Mouse (Mus musculus) effector memory CD4-positive, alpha-beta T cell, adult 5 months (primary cell): ENCODE results near the gene Hs2st1. TPM values are rescaled to one million over a fixed set of nuclear protein-coding genes. Genes with fewer than 3 reads are reported as not detected.

ENCODE experiments used
- polyA plus RNA-seq: library from polyadenylated mRNA; unstranded; fragments of 100-300 nt; shearing (Covaris generic); gene quantifications from one replicate; pipeline ENCODE4 v1.2.1, GENCODE M21; 2017

Hs2st1 gene
- polyA plus RNA-seq = 16.2 TPM

GRCm38 (mm10) chr3:144570047-144570815 lies at the start of gene Hs2st1, which contains the start of gene Selenof:
Gene Hs2st1, minus strand, starts transcription at chr3:144570181.
Gene Selenof, plus strand, starts transcription at chr3:144570304.

Other genes with a start within 250 kb of the Hs2st1 start
- gene Selenof, start 123 bp upstream of the Hs2st1 start, polyA plus RNA-seq = 310 TPM
- gene Sh3glb1, start 150.2 kb upstream of the Hs2st1 start, polyA plus RNA-seq = 216 TPM
- not detected for gene Clca3a1, start 190.8 kb upstream of the Hs2st1 start, polyA plus RNA-seq
- gene Clca3a2, start 249.3 kb upstream of the Hs2st1 start, polyA plus RNA-seq = not detected